Mouse (Mus musculus): ENCODE data around the gene Olfr312. TPM values are rescaled to one million over a fixed set of nuclear protein-coding genes. Genes with fewer than 3 reads are reported as not detected.

Olfr312 gene
- total RNA-seq, 2 experiments from 2014 or later = not detected

- DNase-seq = no peak
Measured at GRCm38 (mm10) chr11:58860744-58861143, 31.7 kb downstream of the Olfr312 start.

GRCm38 (mm10) chr11:58867039-58867953, 38.3 kb downstream of the Olfr312 start, which contains the start of gene 2810021J22Rik:
Gene 2810021J22Rik (plus strand): TSS chr11:58867216.
- DNase-seq = peak; percentile 87

- no peak for DNase-seq
Measured at GRCm38 (mm10) chr11:58867954-58868330, 38.9 kb downstream of the Olfr312 start.

DNA sequence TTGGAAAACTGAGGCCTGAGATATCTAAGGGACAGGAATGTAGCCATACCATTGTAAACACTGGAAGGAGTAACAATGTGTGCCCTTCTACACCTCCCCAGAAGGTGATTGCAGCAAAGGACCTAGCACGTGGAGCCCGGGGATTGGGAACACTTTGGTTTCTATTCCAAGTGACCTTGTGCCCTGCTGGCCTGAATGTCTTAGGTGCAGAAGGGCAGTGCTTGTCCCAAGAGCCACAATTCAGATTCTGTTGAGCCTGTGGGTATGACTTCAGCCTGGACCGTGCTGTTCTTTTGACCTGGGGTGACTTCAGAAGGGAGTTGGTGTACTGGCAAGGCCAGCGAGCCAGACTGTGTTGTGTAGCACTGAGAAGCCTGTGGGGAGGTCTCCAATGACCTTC, 41.9 kb downstream of the Olfr312 start:
- DNase-seq = peak; percentile 59

DNA sequence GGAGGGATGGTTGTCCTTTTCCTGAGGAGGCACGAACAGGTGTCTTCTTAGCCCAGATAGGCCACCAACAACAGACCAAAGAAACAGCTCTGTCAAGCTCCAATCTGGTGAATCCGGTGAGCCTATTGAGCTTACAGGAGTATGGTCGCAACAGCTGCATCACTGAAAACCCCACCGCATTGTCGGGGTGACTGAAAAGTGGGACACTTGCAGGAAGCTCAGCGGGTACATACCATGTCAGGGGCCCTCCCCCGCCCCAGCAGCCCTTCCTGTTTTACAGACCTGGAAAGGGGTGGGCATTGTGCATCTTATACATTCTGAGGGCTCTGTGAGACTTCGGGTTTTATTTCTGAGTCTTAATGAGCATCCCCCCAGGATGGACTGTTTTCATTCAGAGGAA, 54.7 kb downstream of the Olfr312 start:
- DNase-seq = no peak

Other genes starting within 250 kb of the Olfr312 start
- not detected for gene Olfr324, start 234.1 kb upstream of the Olfr312 start, total RNA-seq (2021)
- gene 2210407C18Rik, start 213.2 kb upstream of the Olfr312 start, total RNA-seq (2021) = not detected
- gene Olfr323, start 198.7 kb upstream of the Olfr312 start, total RNA-seq (2021) = not detected
- gene Trim58, start 188.8 kb upstream of the Olfr312 start, total RNA-seq (2021) = under 1 TPM; 0.36 to 1.00 TPM
- gene Olfr322, start 170.5 kb upstream of the Olfr312 start, total RNA-seq (2021) = not detected
- not detected for gene Olfr320, start 148.1 kb upstream of the Olfr312 start, total RNA-seq (2021)
- gene Olfr319, start 130.1 kb upstream of the Olfr312 start, total RNA-seq (2021) = not detected
- not detected for gene Olfr318, start 105.2 kb upstream of the Olfr312 start, total RNA-seq (2021)
- not detected for gene Olfr317, start 90.0 kb upstream of the Olfr312 start, total RNA-seq (2021)
- not detected for gene Olfr316, start 76.5 kb upstream of the Olfr312 start, total RNA-seq (2021)
- not detected for gene Olfr315, start 56.0 kb upstream of the Olfr312 start, total RNA-seq (2021)
- gene Olfr314, start 46.3 kb upstream of the Olfr312 start, total RNA-seq (2021) = not detected
- gene Fam183b, start 27.3 kb upstream of the Olfr312 start, total RNA-seq (2021) = 1 to 10 TPM; 2.5 to 3.3 TPM
- gene Olfr313, start 14.2 kb upstream of the Olfr312 start, total RNA-seq (2021) = not detected
- gene Olfr311, start 10.0 kb downstream of the Olfr312 start, total RNA-seq (2021) = not detected
- gene Gm12258, start 17.9 kb downstream of the Olfr312 start, total RNA-seq (2021) = 1 to 10 TPM; 3.5 to 7.5 TPM
- 1 to 10 TPM; 5.5 to 8.2 TPM for gene 2810021J22Rik, start 38.0 kb downstream of the Olfr312 start, total RNA-seq (2021)
- gene Zfp39, start 75.0 kb downstream of the Olfr312 start, total RNA-seq (2021) = 1 to 10 TPM; 4.7 to 6.7 TPM
- gene Btnl10, start 88.7 kb downstream of the Olfr312 start, total RNA-seq (2021) = 1 to 10 TPM; 1.2 to 2.1 TPM
- gene Rnf187, start 109.7 kb downstream of the Olfr312 start, total RNA-seq (2021) = 100 to 1,000 TPM; 154 to 156 TPM
- gene Hist3h2ba, start 119.7 kb downstream of the Olfr312 start, total RNA-seq (2021) = 10 to 100 TPM; 23.0 to 32.1 TPM
- 10 to 100 TPM; 30.8 to 37.5 TPM for gene Hist3h2a, start 125.4 kb downstream of the Olfr312 start, total RNA-seq (2021)
- gene Trim17, start 125.4 kb downstream of the Olfr312 start, total RNA-seq (2021) = under 1 TPM; 0.09 TPM
- 10 to 100 TPM; 19.7 to 24.3 TPM for gene Trim11, start 148.9 kb downstream of the Olfr312 start, total RNA-seq (2021)